Mouse (Mus musculus) liver, postnatal 0 days (tissue): Measurements from ENCODE around the gene Kat6b. TPM values are rescaled to one million over a fixed set of nuclear protein-coding genes. Genes with fewer than 3 reads are reported as not detected.
A peak's percentile ranks its signal among the peaks of the same experiment; 100 is the strongest.

ENCODE experiments used
- ATAC-seq: fragments of 200-750 bp; cut with Nextera tagmentation; 2 replicates; pipeline ENCODE4 v1.8.0; 2017; ENCODE audit warnings: mild to moderate bottlenecking, moderate library complexity
- DNase-seq: peaks from one replicate; pipeline ENCODE4 v3.0.0-alpha.2; 2016
- H3K27ac ChIP-seq: fragments of 300-500 bp; sonication (generic); 2 replicates; pipeline ENCODE4 v1.5.1; 2014; ENCODE audit warnings: antibody characterized with exemption, moderate library complexity, mild to moderate bottlenecking, low read depth
- H3K27me3 ChIP-seq: fragments of 300-500 bp; sonication (generic); 2 replicates; pipeline ENCODE4 v1.6.1; 2014; ENCODE audit warnings: low read length, control low read depth, mixed read lengths; ENCODE audit not compliant: insufficient read depth
- H3K36me3 ChIP-seq: fragments of 300-500 bp; sonication (generic); replicated peaks from 2 replicates; pipeline ENCODE4 v1.6.1; 2014; ENCODE audit warnings: mild to moderate bottlenecking, control low read depth, low read length, moderate library complexity, mixed read lengths; ENCODE audit not compliant: insufficient read depth
- H3K4me1 ChIP-seq: fragments of 300-500 bp; sonication (generic); 2 replicates; pipeline ENCODE4 v1.6.1; 2014; ENCODE audit warnings: antibody characterized with exemption, mild to moderate bottlenecking, control low read depth; ENCODE audit not compliant: insufficient read depth
- H3K4me2 ChIP-seq: fragments of 300-500 bp; sonication (generic); 2 replicates; pipeline ENCODE4 v1.6.1; 2014; ENCODE audit warnings: low read depth, mild to moderate bottlenecking, low read length, moderate library complexity, mixed read lengths
- H3K4me3 ChIP-seq: fragments of 300-500 bp; sonication (generic); 2 replicates; pipeline ENCODE4 v1.5.1; 2014; ENCODE audit warnings: low read depth, low read length
- H3K9ac ChIP-seq: fragments of 300-500 bp; sonication (generic); replicated peaks from 2 replicates; pipeline ENCODE4 v1.6.1; 2014; ENCODE audit warnings: mild to moderate bottlenecking, moderate library complexity
- H3K9me3 ChIP-seq: fragments of 300-500 bp; sonication (generic); 2 replicates; pipeline ENCODE4 v1.6.1; 2016; ENCODE audit warnings: mild to moderate bottlenecking, control low read depth, low read length, mixed read lengths
- CTCF ChIP-seq: sonication (generic); IDR thresholded peaks from 2 replicates; pipeline ENCODE4 v1.5.1; 2016; ENCODE audit warnings: antibody characterized with exemption, low read depth
- EP300 ChIP-seq: IDR thresholded peaks from 2 replicates; pipeline ENCODE4 v1.6.1; 2016; ENCODE audit warnings: antibody characterized with exemption, low read depth, mild to moderate bottlenecking
- WGBS: fragments of 180-500 bp; shearing (Covaris S2); extraction: QIAGEN DNeasy Blood & Tissue Kit; methylation state at CpG from one replicate; pipeline ENCODE4 v1.1.7; 2014; ENCODE audit not compliant: insufficient replicate concordance; 5-methylcytosine and 5-hydroxymethylcytosine counted together
- polyA plus RNA-seq: library from polyadenylated mRNA; unstranded; fragments of >200 nt; fragmentation: Nextera tagmentation; extraction: Ambion mirVana; gene quantifications from 2 replicates; pipeline ENCODE4 v1.2.1, GENCODE M21; 2015

Kat6b gene
- polyA plus RNA-seq, 1 experiment from 2014 or later: 1.5 TPM

DNA sequence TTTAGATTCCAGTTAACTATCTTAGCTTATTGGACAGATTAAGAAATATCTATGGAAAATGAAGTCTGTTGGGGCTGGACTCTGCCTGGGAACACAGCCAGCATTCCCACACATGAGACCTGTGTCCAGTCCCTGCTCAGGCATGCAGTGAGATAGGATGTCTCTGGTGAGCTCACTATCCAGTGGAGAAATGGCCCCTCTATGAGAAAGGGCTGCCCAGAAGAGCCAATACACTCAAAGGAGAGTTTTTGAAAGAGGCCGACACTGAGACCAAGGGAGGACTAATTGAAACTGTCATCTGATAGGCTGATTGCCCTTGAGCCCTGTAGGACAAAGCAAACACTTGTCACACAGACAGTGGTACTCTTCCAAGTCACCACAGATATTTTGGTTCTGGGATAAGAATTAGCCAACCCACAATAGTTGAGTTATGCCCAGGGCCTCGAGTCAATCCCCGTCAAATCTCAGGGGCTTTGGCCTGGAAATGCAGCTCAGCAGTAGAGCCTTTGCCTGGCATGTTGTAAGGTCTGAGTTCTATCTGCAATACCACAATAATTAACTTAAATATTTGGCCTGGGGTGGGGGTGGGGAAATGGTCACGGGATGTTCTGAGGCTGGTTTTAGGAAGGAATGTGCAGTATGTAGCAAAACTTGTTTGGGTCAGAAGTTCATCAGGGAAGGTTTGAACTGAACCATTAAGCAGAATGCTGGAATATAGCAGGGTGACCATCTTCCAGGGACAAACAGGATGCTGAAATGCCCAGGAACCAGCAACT lies 239.4 kb downstream of the Kat6b start:
- no peak overlapping the region for H3K4me2 ChIP-seq
- no peaks in the 10 kb centered on the region for H3K9me3 ChIP-seq
- no peak for DNase-seq
- no peaks in the 10 kb centered on the region for H3K27me3 ChIP-seq
- 64% methylated on average over 4 of the region's 4 CpGs for WGBS
- H3K4me1 ChIP-seq: 0 out of 2 replicates have a peak, but pooled peaks cover 5% of the 10 kb centered on the region
- 0 out of 2 replicates have a peak, but pooled peaks have one; percentile 12 for ATAC-seq
- no peak overlapping the region for H3K9ac ChIP-seq
- no peak overlapping the region for H3K4me3 ChIP-seq
- no peak overlapping the region for H3K27ac ChIP-seq
- no peaks in the 10 kb centered on the region for H3K36me3 ChIP-seq
- no peak for TF ChIP-seq CTCF
- no peak for TF ChIP-seq EP300

Other genes starting within 250 kb of the Kat6b start
- gene Dupd1, start 233.1 kb downstream of the Kat6b start, polyA plus RNA-seq: 0.15 TPM in 1 of 2 replicates, not detected in the other